Mouse (Mus musculus) embryo, embryonic 11.5 days (tissue): ENCODE measurements at regions not wholly inside any gene's neighbourhood (a gene's known extent, or its start where the extent isn't known, plus 50 kb on each side); places are given as distances from the start of the nearest gene placed in this dataset.

Source experiments
- DNase-seq: peaks from one replicate; pipeline ENCODE4 v3.0.0-alpha.2; 2012; ENCODE audit warnings: low read depth, low spot score

GRCm38 (mm10) chr2:128368534-128369273 lies 222.3 kb upstream of the Spdye4c start:
- DNase-seq = no peak

- DNase-seq = no peak
Measured at GRCm38 (mm10) chr2:128370821-128371220, 220.2 kb upstream of the Spdye4c start.

- no peak for DNase-seq
Measured at GRCm38 (mm10) chr2:128372204-128372603, 218.8 kb upstream of the Spdye4c start.

GRCm38 (mm10) chr2:128373363-128374252 lies 217.4 kb upstream of the Spdye4c start:
- DNase-seq = no peak

- DNase-seq = no peak
Measured at GRCm38 (mm10) chr2:128374253-128374566, 216.8 kb upstream of the Spdye4c start.

- no peak for DNase-seq
Measured at GRCm38 (mm10) chr2:128374926-128375325, 216.1 kb upstream of the Spdye4c start.

- DNase-seq = no peak
Measured at GRCm38 (mm10) chr2:128375827-128376226, 215.2 kb upstream of the Spdye4c start.

GRCm38 (mm10) chr2:128377176-128377575 lies 213.8 kb upstream of the Spdye4c start:
- no peak for DNase-seq

- DNase-seq = no peak
Measured at GRCm38 (mm10) chr2:128377680-128378079, 213.3 kb upstream of the Spdye4c start.

GRCm38 (mm10) chr2:128378456-128378855 lies 212.6 kb upstream of the Spdye4c start:
- DNase-seq = no peak

- DNase-seq = no peak
Measured at GRCm38 (mm10) chr2:128379151-128379550, 211.9 kb upstream of the Spdye4c start.

GRCm38 (mm10) chr2:128379554-128379953 lies 211.5 kb upstream of the Spdye4c start:
- no peak for DNase-seq

GRCm38 (mm10) chr2:128380581-128380980 lies 210.4 kb upstream of the Spdye4c start:
- DNase-seq = no peak

GRCm38 (mm10) chr2:128381684-128382205 lies 209.3 kb upstream of the Spdye4c start:
- DNase-seq = no peak

GRCm38 (mm10) chr2:128382473-128382872 lies 208.5 kb upstream of the Spdye4c start:
- DNase-seq = no peak

- DNase-seq = no peak
Measured at GRCm38 (mm10) chr2:128384612-128385011, 206.4 kb upstream of the Spdye4c start.

- no peak for DNase-seq
Measured at GRCm38 (mm10) chr2:128386846-128387621, 204.0 kb upstream of the Spdye4c start.

- no peak for DNase-seq
Measured at GRCm38 (mm10) chr2:128387851-128388471, 203.0 kb upstream of the Spdye4c start.

GRCm38 (mm10) chr2:128388883-128389470 lies 202.0 kb upstream of the Spdye4c start:
- DNase-seq = no peak

- no peak for DNase-seq
Measured at GRCm38 (mm10) chr2:128392344-128392743, 198.7 kb upstream of the Spdye4c start.

GRCm38 (mm10) chr2:128393401-128393800 lies 197.6 kb upstream of the Spdye4c start:
- DNase-seq = no peak
